Mouse (Mus musculus): Measurements from ENCODE around the gene Rai1.

Rai1 gene

GRCm38 (mm10) chr11:60127863-60128512 lies 23.2 kb downstream of the Rai1 start:
- DNase-seq (ENCODE audit: low read depth, low spot score), result no peak

GRCm38 (mm10) chr11:60130516-60130915 lies 25.7 kb downstream of the Rai1 start:
- DNase-seq (ENCODE audit: low read depth, low spot score), result no peak

- DNase-seq (ENCODE audit: low read depth, low spot score), result no peak
Observed at GRCm38 (mm10) chr11:60132061-60132460, 27.2 kb downstream of the Rai1 start.

GRCm38 (mm10) chr11:60136491-60136890 lies 31.7 kb downstream of the Rai1 start:
- no peak for DNase-seq (ENCODE audit: low read depth, low spot score)

- DNase-seq (ENCODE audit: low read depth, low spot score), result no peak
Observed at GRCm38 (mm10) chr11:60137170-60137569, 32.4 kb downstream of the Rai1 start.

GRCm38 (mm10) chr11:60139141-60139733 lies 34.4 kb downstream of the Rai1 start:
- no peak for DNase-seq (ENCODE audit: low read depth, low spot score)

- DNase-seq (ENCODE audit: low read depth, low spot score), result no peak
Observed at GRCm38 (mm10) chr11:60139734-60140371, 35.0 kb downstream of the Rai1 start.

GRCm38 (mm10) chr11:60140586-60141284 lies 35.9 kb downstream of the Rai1 start:
- no peak for DNase-seq (ENCODE audit: low read depth, low spot score)

- DNase-seq (ENCODE audit: low read depth, low spot score), result no peak
Observed at GRCm38 (mm10) chr11:60141285-60141608, 36.4 kb downstream of the Rai1 start.

GRCm38 (mm10) chr11:60143086-60143485 lies 38.3 kb downstream of the Rai1 start:
- DNase-seq (ENCODE audit: low read depth, low spot score), result no peak

GRCm38 (mm10) chr11:60146170-60146569 lies 41.4 kb downstream of the Rai1 start:
- DNase-seq (ENCODE audit: low read depth, low spot score), result no peak

- no peak for DNase-seq (ENCODE audit: low read depth, low spot score)
Observed at GRCm38 (mm10) chr11:60148591-60148990, 43.8 kb downstream of the Rai1 start.

- no peak for DNase-seq (ENCODE audit: low read depth, low spot score)
Observed at GRCm38 (mm10) chr11:60149086-60149485, 44.3 kb downstream of the Rai1 start.

GRCm38 (mm10) chr11:60150677-60151076 lies 45.9 kb downstream of the Rai1 start:
- no peak for DNase-seq (ENCODE audit: low read depth, low spot score)

- DNase-seq (ENCODE audit: low read depth, low spot score), result no peak
Observed at GRCm38 (mm10) chr11:60152339-60152738, 47.5 kb downstream of the Rai1 start.

GRCm38 (mm10) chr11:60153936-60154335 lies 49.1 kb downstream of the Rai1 start:
- DNase-seq (ENCODE audit: low read depth, low spot score), result no peak

- DNase-seq (ENCODE audit: low read depth, low spot score), result no peak
Observed at GRCm38 (mm10) chr11:60155690-60156089, 50.9 kb downstream of the Rai1 start.

- DNase-seq (ENCODE audit: low read depth, low spot score), result no peak
Observed at GRCm38 (mm10) chr11:60158271-60158670, 53.5 kb downstream of the Rai1 start.

GRCm38 (mm10) chr11:60159955-60160354 lies 55.1 kb downstream of the Rai1 start:
- DNase-seq (ENCODE audit: low read depth, low spot score), result no peak

GRCm38 (mm10) chr11:60160454-60161114 lies 55.8 kb downstream of the Rai1 start:
- DNase-seq (ENCODE audit: low read depth, low spot score), result no peak

- no peak for DNase-seq (ENCODE audit: low read depth, low spot score)
Observed at GRCm38 (mm10) chr11:60161146-60161874, 56.5 kb downstream of the Rai1 start.
